ENCODE assay signal across 8 mouse cellular contexts in genomic region chr6:147043633-147044032, GRCm38 (mm10). TPM values are rescaled to one million over a fixed set of nuclear protein-coding genes. Genes with fewer than 3 reads are reported as not detected.
A peak's percentile ranks its signal among the peaks of the same experiment; 100 is the strongest.
DNase-seq lines count a peak whose midpoint lies in the region; ATAC-seq and TF ChIP-seq lines count a peak whose summit lies in the region.

No protein-coding gene starts in this region.

- H3K36me3 ChIP-seq in embryonic facial prominence, embryonic 11.5 days (replicated peaks; ENCODE audit: control insufficient read depth, insufficient read depth, low read depth, low read length) = no peaks in the 10 kb centered on the region
- H3K36me3 ChIP-seq in intestine, postnatal 0 days (ENCODE audit: control insufficient read depth, insufficient read depth) = peaks cover 22% of the 10 kb centered on the region

- no peaks in the 10 kb centered on the region for H3K4me1 ChIP-seq in embryonic facial prominence, embryonic 11.5 days (ENCODE audit: control insufficient read depth, insufficient read depth, low read length)
- peaks cover 9% of the 10 kb centered on the region for H3K4me1 ChIP-seq in intestine, postnatal 0 days (replicated peaks; ENCODE audit: control insufficient read depth, insufficient read depth, low read length)

- H3K4me2 ChIP-seq in embryonic facial prominence, embryonic 11.5 days (ENCODE audit: low read depth, low read length) = peak overlapping the region; percentile 60
- H3K4me2 ChIP-seq in intestine, postnatal 0 days (replicated peaks; ENCODE audit: low read depth) = peak overlapping the region; percentile 77

- no peaks in the 10 kb centered on the region for H3K27me3 ChIP-seq in embryonic facial prominence, embryonic 11.5 days (ENCODE audit: control insufficient read depth, insufficient read depth, low read length)
- H3K27me3 ChIP-seq in intestine, postnatal 0 days (replicated peaks; ENCODE audit: control insufficient read depth, insufficient read depth, low read length) = no peaks in the 10 kb centered on the region

- no peaks in the 10 kb centered on the region for H3K9me3 ChIP-seq in embryonic facial prominence, embryonic 11.5 days (replicated peaks; ENCODE audit: control insufficient read depth, low read length)
- no peaks in the 10 kb centered on the region for H3K9me3 ChIP-seq in intestine, postnatal 0 days (ENCODE audit: control insufficient read depth)

- H3K4me3 ChIP-seq in layer of hippocampus, adult 2 months = peak overlapping the region; percentile 97
- peak overlapping the region; percentile 93 for H3K4me3 ChIP-seq in embryonic facial prominence, embryonic 11.5 days (ENCODE audit: low read depth, low read length)
- peak overlapping the region; percentile 93 for H3K4me3 ChIP-seq in intestine, postnatal 0 days (ENCODE audit: low read depth, low read length)

- DNase-seq in layer of hippocampus, adult 2 months (ENCODE audit: low spot score in 2 of 2) = no peak
- no peak for DNase-seq in layer of hippocampus, adult 11-12 months (ENCODE audit: low spot score)
- no peak for DNase-seq in embryonic facial prominence, embryonic 11.5 days (ENCODE audit: low spot score)
- DNase-seq in retina, adult 2 months (ENCODE audit: low read depth, low spot score) = peak; percentile 29
- no peak for DNase-seq in right cerebral cortex, adult 2 months (ENCODE audit: low spot score in 2 of 2)
- no peak for DNase-seq in thymus, postnatal 4 days
- DNase-seq in cerebellum, postnatal 36 days = no peak

- no peak for TF ChIP-seq CTCF in layer of hippocampus, adult 2 months (conservative IDR thresholded peaks at IDR 0.05)
- TF ChIP-seq CTCF in intestine, postnatal 0 days (IDR thresholded peaks at IDR 0.05; ENCODE audit: low read depth) = no peak

- 50% methylated on average over 7 of the region's 7 CpGs for WGBS in embryonic facial prominence, embryonic 11.5 days
- 37% methylated on average over 7 of the region's 7 CpGs for WGBS in intestine, postnatal 0 days

- no peak overlapping the region for H3K27ac ChIP-seq in layer of hippocampus, adult 2 months
- no peak overlapping the region for H3K27ac ChIP-seq in embryonic facial prominence, embryonic 11.5 days (replicated peaks; ENCODE audit: low read depth, low read length)
- 0 out of 2 replicates have a peak overlapping the region, but pooled peaks have one; percentile 87 for H3K27ac ChIP-seq in intestine, postnatal 0 days (ENCODE audit: low read depth, low read length)

- H3K9ac ChIP-seq in embryonic facial prominence, embryonic 11.5 days (replicated peaks; ENCODE audit: low read length) = peak overlapping the region; percentile 98
- peak overlapping the region; percentile 96 for H3K9ac ChIP-seq in intestine, postnatal 0 days (ENCODE audit: low read depth, low read length)

- ATAC-seq in embryonic facial prominence, embryonic 11.5 days (replicated peaks; ENCODE audit: insufficient number of reproducible peaks, low FRiP score, low TSS enrichment, low read depth) = no peak
- no peak for ATAC-seq in intestine, postnatal 0 days

RNA-seq across cellular contexts. Expression of gene Mrps35, which starts 1.1 kb away (rescaled TPM):
- total RNA-seq in layer of hippocampus, adult 2 months (2021) = 10 to 100 TPM; 41.7 to 54.8 TPM
- 100 and 109 TPM in 2 replicates for polyA plus RNA-seq in embryonic facial prominence, embryonic 11.5 days (2014; fragmentation: Nextera tagmentation; extraction: Ambion mirVana)
- polyA plus RNA-seq in intestine, postnatal 0 days (2015; fragmentation: Nextera tagmentation; extraction: Ambion mirVana) = 89.1 and 97.3 TPM in 2 replicates

RNA-seq across cellular contexts. Expression of gene Rep15, which starts 11.2 kb away (rescaled TPM):
- total RNA-seq in layer of hippocampus, adult 2 months (2021) = 1 to 10 TPM; 1.1 to 2.1 TPM
- polyA plus RNA-seq in embryonic facial prominence, embryonic 11.5 days (2014; fragmentation: Nextera tagmentation; extraction: Ambion mirVana) = 0.86 and 1.5 TPM in 2 replicates
- polyA plus RNA-seq in intestine, postnatal 0 days (2015; fragmentation: Nextera tagmentation; extraction: Ambion mirVana) = 10.4 and 11.7 TPM in 2 replicates

RNA-seq across cellular contexts. Expression of gene Mansc4, which starts 43.2 kb away (rescaled TPM):
- total RNA-seq in layer of hippocampus, adult 2 months (2021) = under 1 TPM in 1 of 2 experiments, not detected in 1; 0.77 TPM
- polyA plus RNA-seq in embryonic facial prominence, embryonic 11.5 days (2014; fragmentation: Nextera tagmentation; extraction: Ambion mirVana) = 1.7 and 1.8 TPM in 2 replicates
- 1.0 and 1.4 TPM in 2 replicates for polyA plus RNA-seq in intestine, postnatal 0 days (2015; fragmentation: Nextera tagmentation; extraction: Ambion mirVana)

RNA-seq across cellular contexts. Expression of gene Klhl42, which starts 47.5 kb away (rescaled TPM):
- 10 to 100 TPM; 17.3 to 19.8 TPM for total RNA-seq in layer of hippocampus, adult 2 months (2021)
- polyA plus RNA-seq in embryonic facial prominence, embryonic 11.5 days (2014; fragmentation: Nextera tagmentation; extraction: Ambion mirVana) = 11.9 and 12.7 TPM in 2 replicates
- 3.2 and 3.6 TPM in 2 replicates for polyA plus RNA-seq in intestine, postnatal 0 days (2015; fragmentation: Nextera tagmentation; extraction: Ambion mirVana)
